Mouse (Mus musculus) neural tube, embryonic 11.5 days (tissue): ENCODE measurements around the gene Myh9. TPM values are rescaled to one million over a fixed set of nuclear protein-coding genes. Genes with fewer than 3 reads are reported as not detected.
A peak's percentile ranks its signal among the peaks of the same experiment; 100 is the strongest.
"Not testable (repeated sequence)": the region's sequence is repeated elsewhere in the genome, so short reads cannot be mapped to it uniquely, and the experiment has no call there.

ENCODE experiments used
- ATAC-seq: fragments of 200-750 bp; cut with Nextera tagmentation; 2 replicates; pipeline ENCODE4 v1.8.0; 2017; ENCODE audit warnings: moderate number of reproducible peaks, mild to moderate bottlenecking, moderate TSS enrichment, moderate library complexity; ENCODE audit not compliant: insufficient read depth, low FRiP score, low TSS enrichment
- DNase-seq: peaks from one replicate; pipeline ENCODE4 v3.0.0-alpha.2; 2015; ENCODE audit warnings: low spot score
- H3K27ac ChIP-seq: fragments of 300-500 bp; sonication (generic); 2 replicates; pipeline ENCODE4 v1.5.1; 2014; ENCODE audit warnings: low read depth, mild to moderate bottlenecking, low read length
- H3K27me3 ChIP-seq: fragments of 300-500 bp; sonication (generic); 2 replicates; pipeline ENCODE4 v1.6.1; 2014; ENCODE audit warnings: mild to moderate bottlenecking, low read length, mixed read lengths; ENCODE audit not compliant: control insufficient read depth, insufficient read depth
- H3K36me3 ChIP-seq: fragments of 300-500 bp; sonication (generic); 2 replicates; pipeline ENCODE4 v1.6.1; 2014; ENCODE audit warnings: mild to moderate bottlenecking, low read length, moderate library complexity, mixed read lengths; ENCODE audit not compliant: control insufficient read depth, insufficient read depth
- H3K4me1 ChIP-seq: fragments of 300-500 bp; sonication (generic); 2 replicates; pipeline ENCODE4 v1.6.1; 2014; ENCODE audit warnings: low read length, mixed read lengths; ENCODE audit not compliant: control insufficient read depth, insufficient read depth
- H3K4me2 ChIP-seq: fragments of 300-500 bp; sonication (generic); 2 replicates; pipeline ENCODE4 v1.6.1; 2014; ENCODE audit warnings: low read depth, mild to moderate bottlenecking, moderate library complexity
- H3K4me3 ChIP-seq: fragments of 300-500 bp; sonication (generic); 2 replicates; pipeline ENCODE4 v1.5.1; 2014; ENCODE audit warnings: low read depth, low read length
- H3K9ac ChIP-seq: fragments of 300-500 bp; sonication (generic); 2 replicates; pipeline ENCODE4 v1.6.1; 2014; ENCODE audit warnings: mild to moderate bottlenecking, low read length
- H3K9me3 ChIP-seq: fragments of 300-500 bp; sonication (generic); 2 replicates; pipeline ENCODE4 v1.6.1; 2016; ENCODE audit warnings: low read length; ENCODE audit not compliant: control insufficient read depth
- WGBS: fragments of 180-500 bp; shearing (Covaris S2); extraction: QIAGEN DNeasy Blood & Tissue Kit; methylation state at CpG from one replicate; pipeline ENCODE4 v1.1.7; 2014; 5-methylcytosine and 5-hydroxymethylcytosine counted together
- polyA plus RNA-seq: library from polyadenylated mRNA; unstranded; fragments of >200 nt; fragmentation: Nextera tagmentation; extraction: Ambion mirVana; gene quantifications from 2 replicates; pipeline ENCODE4 v1.2.1, GENCODE M21; 2014

Myh9 gene
- polyA plus RNA-seq, 1 experiment from 2014 or later, result 24.5 TPM

GRCm38 (mm10) chr15:77874807-77875206 is 32.8 kb upstream of the Myh9 start:
- H3K27me3 ChIP-seq, result no peaks in the 10 kb centered on the region
- H3K4me1 ChIP-seq, result no peaks in the 10 kb centered on the region
- no peaks in the 10 kb centered on the region for H3K9me3 ChIP-seq
- 90% methylated on average over 9 of the region's 9 CpGs for WGBS
- H3K27ac ChIP-seq, result no peak overlapping the region
- H3K4me3 ChIP-seq, result no peak overlapping the region
- H3K9ac ChIP-seq, result no peak overlapping the region
- H3K4me2 ChIP-seq, result no peak overlapping the region
- no peak for DNase-seq
- no peak for ATAC-seq
- no peaks in the 10 kb centered on the region for H3K36me3 ChIP-seq

GRCm38 (mm10) chr15:77874310-77874709 is 32.3 kb upstream of the Myh9 start:
- no peak overlapping the region for H3K4me2 ChIP-seq

GRCm38 (mm10) chr15:77873564-77873963 is 31.6 kb upstream of the Myh9 start:
- Histone ChIP-seq H3K36me3 (no peaks in the 10 kb centered on the region), H3K27ac (no peak overlapping the region), H3K4me2 (no peak overlapping the region), H3K9me3 (no peaks in the 10 kb centered on the region), H3K9ac (no peak overlapping the region), H3K27me3 (no peaks in the 10 kb centered on the region), H3K4me3 (no peak overlapping the region), H3K4me1 (no peaks in the 10 kb centered on the region)
- ATAC-seq (no peak), DNase-seq (no peak)
- 76% methylated on average over 2 of the region's 2 CpGs for WGBS

More at GRCm38 (mm10) chr15:77874310-77874709, 32.3 kb upstream of the Myh9 start:
- Histone ChIP-seq H3K4me1 (no peaks in the 10 kb centered on the region), H3K9me3 (no peaks in the 10 kb centered on the region), H3K27me3 (no peaks in the 10 kb centered on the region), H3K4me3 (no peak overlapping the region), H3K27ac (no peak overlapping the region), H3K9ac (no peak overlapping the region), H3K36me3 (no peaks in the 10 kb centered on the region)
- DNase-seq, result no peak
- ATAC-seq, result no peak
- 78% methylated on average over 4 of the region's 4 CpGs for WGBS

- no peak overlapping the region for H3K27ac ChIP-seq
- H3K4me3 ChIP-seq, result no peak overlapping the region
- ATAC-seq (no peak), DNase-seq (no peak)
- no peak overlapping the region for H3K4me2 ChIP-seq
- H3K27me3 ChIP-seq, result no peaks in the 10 kb centered on the region
- no peak overlapping the region for H3K9ac ChIP-seq
- 90% methylated on average over 3 of the region's 3 CpGs for WGBS
- H3K9me3 ChIP-seq, result no peaks in the 10 kb centered on the region
- H3K4me1 ChIP-seq, result no peaks in the 10 kb centered on the region
- no peaks in the 10 kb centered on the region for H3K36me3 ChIP-seq
Observed at GRCm38 (mm10) chr15:77872996-77873395, 31.0 kb upstream of the Myh9 start.

- no peak overlapping the region for H3K9ac ChIP-seq
- H3K4me2 ChIP-seq, result no peak overlapping the region
- 92% methylated on average over 5 of the region's 5 CpGs for WGBS
- no peaks in the 10 kb centered on the region for H3K9me3 ChIP-seq
- no peaks in the 10 kb centered on the region for H3K27me3 ChIP-seq
- DNase-seq (no peak), ATAC-seq (no peak)
- no peak overlapping the region for H3K4me3 ChIP-seq
- H3K27ac ChIP-seq, result no peak overlapping the region
- H3K4me1 ChIP-seq, result no peaks in the 10 kb centered on the region
- no peaks in the 10 kb centered on the region for H3K36me3 ChIP-seq
Observed at GRCm38 (mm10) chr15:77868340-77868739, 26.4 kb upstream of the Myh9 start.

- not testable (repeated sequence) for H3K27ac ChIP-seq, H3K4me1 ChIP-seq, H3K9me3 ChIP-seq, H3K4me2 ChIP-seq, H3K27me3 ChIP-seq, H3K4me3 ChIP-seq, DNase-seq, ATAC-seq, H3K36me3 ChIP-seq, H3K9ac ChIP-seq
- WGBS, result 86% methylated on average over 8 of the region's 10 CpGs
Observed at GRCm38 (mm10) chr15:77867231-77867968, 25.4 kb upstream of the Myh9 start.

- no peak overlapping the region for H3K4me3 ChIP-seq
- no peaks in the 10 kb centered on the region for H3K27me3 ChIP-seq
- H3K36me3 ChIP-seq, result no peaks in the 10 kb centered on the region
- H3K4me2 ChIP-seq, result no peak overlapping the region
- DNase-seq (peak; percentile 10), ATAC-seq (no peak)
- H3K9ac ChIP-seq, result no peak overlapping the region
- H3K4me1 ChIP-seq, result no peaks in the 10 kb centered on the region
- no peak overlapping the region for H3K27ac ChIP-seq
- no peaks in the 10 kb centered on the region for H3K9me3 ChIP-seq
- 46% methylated on average over 11 of the region's 11 CpGs for WGBS
Observed at GRCm38 (mm10) chr15:77866583-77867220, 24.7 kb upstream of the Myh9 start.

GRCm38 (mm10) chr15:77864063-77864758 is 22.2 kb upstream of the Myh9 start:
- H3K9ac ChIP-seq, result no peak overlapping the region
- H3K4me3 ChIP-seq, result no peak overlapping the region
- WGBS, result 81% methylated on average over 9 of the region's 9 CpGs
- H3K27ac ChIP-seq, result no peak overlapping the region
- H3K4me1 ChIP-seq, result no peaks in the 10 kb centered on the region
- ATAC-seq (no peak), DNase-seq (peak; percentile 3)
- H3K27me3 ChIP-seq, result no peaks in the 10 kb centered on the region
- no peak overlapping the region for H3K4me2 ChIP-seq
- H3K36me3 ChIP-seq, result no peaks in the 10 kb centered on the region
- no peaks in the 10 kb centered on the region for H3K9me3 ChIP-seq
